Mouse (Mus musculus): ENCODE results near the gene Zfr2. TPM values are rescaled to one million over a fixed set of nuclear protein-coding genes. Genes with fewer than 3 reads are reported as not detected.

Gene Zfr2
- 12.1 and 13.6 TPM in 2 replicates for polyA plus RNA-seq (2016; fragmentation: Nextera tagmentation; extraction: Ambion mirVana)

DNA sequence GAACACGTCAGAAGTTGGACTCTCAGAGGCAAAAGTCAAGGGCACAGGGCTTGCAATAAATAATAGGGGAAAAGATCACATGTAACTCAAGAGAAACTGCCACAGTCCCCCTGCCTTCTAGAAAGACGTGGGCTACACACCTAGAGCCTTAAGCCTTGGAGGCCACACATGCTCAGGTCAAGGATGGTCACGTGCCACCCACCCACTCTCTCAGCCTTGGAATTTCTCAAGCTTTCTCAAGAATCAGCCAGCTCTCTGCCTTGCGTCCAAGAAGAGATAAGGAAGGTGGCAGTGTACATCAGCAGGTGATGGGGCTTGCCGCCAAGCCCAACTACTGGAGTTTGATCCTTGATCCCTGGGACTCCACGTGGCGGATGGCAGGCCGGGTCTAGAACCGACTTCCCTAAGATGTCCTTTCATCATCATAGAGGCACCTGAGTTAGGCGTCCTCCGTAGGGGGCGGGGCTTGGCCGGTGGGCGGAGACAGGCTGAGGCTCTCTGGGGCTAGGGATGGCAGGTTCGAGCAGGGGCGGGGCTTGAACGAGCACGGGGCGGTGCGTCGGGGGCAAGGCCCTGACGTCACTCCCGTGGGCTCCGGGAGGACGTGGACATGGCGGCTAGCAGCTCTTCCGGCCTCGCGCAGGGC lies at the start of gene Zfr2:
Gene Zfr2 (plus strand): TSS at position 576 of the 646 bp plus-strand sequence.
- WGBS = 8% methylated on average over 29 of the region's 29 CpGs
- peaks cover 40% of the 10 kb centered on the region for H3K4me1 ChIP-seq
- peak; percentile 53 for ATAC-seq (ENCODE audit: low FRiP score, low read depth)
- no peaks in the 10 kb centered on the region for H3K9me3 ChIP-seq
- 0 out of 2 replicates have a peak within 1 kb of the TSS, but pooled peaks have one; percentile 10 for H3K27ac ChIP-seq (replicated peaks)
- peaks cover 5% of the 10 kb centered on the region; the same call in 1 of the 2 replicates for H3K36me3 ChIP-seq
- peaks cover 17% of the 10 kb centered on the region for H3K27me3 ChIP-seq
- H3K4me2 ChIP-seq (replicated peaks) = peak within 1 kb of the TSS; percentile 73
- peak within 1 kb of the TSS; percentile 78 for H3K4me3 ChIP-seq
- peak within 1 kb of the TSS; percentile 86 for H3K9ac ChIP-seq (replicated peaks)

DNA sequence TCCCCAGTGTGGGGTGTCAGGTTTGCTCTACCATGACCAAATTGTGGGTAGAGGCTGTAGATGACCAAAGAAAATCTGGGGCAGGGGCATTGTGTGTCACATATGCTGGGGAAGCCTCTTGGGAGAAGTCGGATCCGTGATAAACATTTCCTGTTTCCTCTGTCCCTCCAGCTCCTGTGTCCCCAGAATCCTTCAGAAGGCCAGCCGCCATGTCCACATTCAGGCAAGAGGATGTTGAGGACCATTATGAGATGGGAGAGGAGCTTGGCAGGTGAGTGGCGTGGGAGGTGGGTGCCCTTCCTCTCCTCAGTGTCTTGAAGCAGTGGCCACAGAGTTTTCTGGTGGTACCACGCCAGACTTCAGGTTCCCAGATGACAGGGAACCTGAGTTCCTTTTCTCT lies 49.1 kb upstream of the Zfr2 start, which contains the start of gene 4930442H23Rik:
Gene 4930442H23Rik (minus strand): TSS at position 45 of the 400 bp plus-strand sequence.
- peak within 1 kb of the TSS; percentile 59 for H3K4me3 ChIP-seq
- H3K36me3 ChIP-seq = peaks cover 75% of the 10 kb centered on the region
- WGBS = 89% methylated on average over 5 of the region's 5 CpGs

DNA sequence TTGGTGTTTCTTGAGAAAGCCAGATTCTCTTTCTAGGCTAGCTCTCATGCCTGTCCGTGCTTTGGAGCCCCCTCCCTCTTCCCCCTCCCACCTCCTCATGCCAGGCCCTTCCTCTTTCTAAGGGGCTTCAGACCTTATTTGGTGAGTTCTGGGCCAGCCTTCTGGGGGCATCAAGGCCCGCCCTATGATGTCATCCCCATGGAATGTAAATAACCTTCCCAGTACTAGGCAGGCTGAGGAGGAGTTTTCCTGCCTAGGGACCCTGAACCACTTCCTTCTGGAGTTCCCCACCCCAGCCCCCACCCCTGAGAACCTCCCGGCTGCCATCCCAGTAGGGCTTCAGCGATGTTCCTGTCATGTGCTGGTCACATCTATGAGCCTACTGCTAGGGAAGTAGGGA lies 48.2 kb upstream of the Zfr2 start:
- 67% methylated on average over 4 of the region's 4 CpGs for WGBS
- no peak overlapping the region for H3K4me2 ChIP-seq (replicated peaks)
- H3K27me3 ChIP-seq = no peaks in the 10 kb centered on the region
- H3K9ac ChIP-seq (replicated peaks) = no peak overlapping the region
- H3K4me1 ChIP-seq = peaks cover 21% of the 10 kb centered on the region
- H3K4me3 ChIP-seq = no peak overlapping the region
- H3K27ac ChIP-seq (replicated peaks) = no peak overlapping the region
- peaks cover 68% of the 10 kb centered on the region for H3K36me3 ChIP-seq
- no peak for ATAC-seq (ENCODE audit: low FRiP score, low read depth)
- no peaks in the 10 kb centered on the region for H3K9me3 ChIP-seq

More for the DNA sequence above, 49.1 kb upstream of the Zfr2 start, which contains the start of gene 4930442H23Rik:
- peak within 1 kb of the TSS; percentile 61 for H3K4me2 ChIP-seq (replicated peaks)
- no peak for ATAC-seq (ENCODE audit: low FRiP score, low read depth)
- H3K27ac ChIP-seq (replicated peaks) = peak within 1 kb of the TSS; percentile 63
- peak within 1 kb of the TSS; percentile 50 for H3K9ac ChIP-seq (replicated peaks)
- H3K4me1 ChIP-seq = peaks cover 24% of the 10 kb centered on the region
- H3K9me3 ChIP-seq = no peaks in the 10 kb centered on the region
- H3K27me3 ChIP-seq = no peaks in the 10 kb centered on the region

DNA sequence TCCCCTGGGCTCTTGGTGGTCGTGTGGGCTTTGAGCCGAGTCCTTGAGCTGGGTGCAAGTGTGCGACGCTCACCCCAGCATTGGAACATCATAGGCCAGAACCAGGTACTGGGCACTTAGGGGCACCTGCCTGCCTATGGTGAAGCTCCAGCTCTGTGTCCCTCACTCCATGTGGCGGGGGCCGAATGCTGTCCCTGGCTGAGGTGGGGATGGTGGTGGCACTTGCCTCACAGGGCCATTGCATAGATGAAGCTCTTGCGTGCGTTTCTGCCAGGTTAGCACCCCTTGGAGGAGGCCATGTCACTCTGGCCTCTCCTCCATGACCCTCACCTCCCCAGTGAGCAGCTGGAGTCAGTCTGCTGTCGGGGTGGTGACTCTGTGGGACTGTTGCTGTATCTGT lies 45.8 kb upstream of the Zfr2 start:
- no peak overlapping the region for H3K4me3 ChIP-seq

DNA sequence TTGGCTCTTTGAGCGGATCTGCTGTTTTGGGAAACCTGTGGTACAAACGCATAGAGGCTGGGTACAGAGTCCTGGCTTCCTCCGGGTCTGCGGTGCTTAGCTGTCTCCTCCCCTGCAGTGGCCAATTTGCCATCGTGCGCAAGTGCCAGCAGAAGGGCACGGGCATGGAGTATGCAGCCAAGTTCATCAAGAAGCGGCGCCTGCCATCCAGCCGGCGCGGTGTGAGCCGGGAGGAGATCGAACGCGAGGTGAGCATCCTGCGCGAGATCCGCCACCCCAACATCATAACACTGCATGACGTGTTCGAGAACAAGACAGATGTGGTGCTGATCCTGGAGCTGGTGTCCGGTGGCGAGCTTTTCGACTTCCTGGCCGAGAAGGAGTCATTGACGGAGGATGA lies 43.1 kb upstream of the Zfr2 start:
- no peak for ATAC-seq (ENCODE audit: low FRiP score, low read depth)
- no peak overlapping the region for H3K9ac ChIP-seq (replicated peaks)
- no peak overlapping the region for H3K4me2 ChIP-seq (replicated peaks)
- no peak overlapping the region for H3K27ac ChIP-seq (replicated peaks)
- 81% methylated on average over 26 of the region's 26 CpGs for WGBS
- H3K36me3 ChIP-seq = peaks cover 48% of the 10 kb centered on the region
- H3K27me3 ChIP-seq = peaks cover 11% of the 10 kb centered on the region
- H3K4me3 ChIP-seq = no peak overlapping the region
- H3K9me3 ChIP-seq = no peaks in the 10 kb centered on the region
- H3K4me1 ChIP-seq = peaks cover 27% of the 10 kb centered on the region

More for the DNA sequence above, 45.8 kb upstream of the Zfr2 start:
- peaks cover 60% of the 10 kb centered on the region for H3K36me3 ChIP-seq
- H3K4me1 ChIP-seq = peaks cover 21% of the 10 kb centered on the region
- H3K27ac ChIP-seq (replicated peaks) = no peak overlapping the region
- H3K27me3 ChIP-seq = no peaks in the 10 kb centered on the region
- ATAC-seq (ENCODE audit: low FRiP score, low read depth) = no peak
- no peaks in the 10 kb centered on the region for H3K9me3 ChIP-seq
- H3K9ac ChIP-seq (replicated peaks) = no peak overlapping the region
- whole genome bisulfite sequencing = 92% methylated on average over 9 of the region's 9 CpGs
- no peak overlapping the region for H3K4me2 ChIP-seq (replicated peaks)

DNA sequence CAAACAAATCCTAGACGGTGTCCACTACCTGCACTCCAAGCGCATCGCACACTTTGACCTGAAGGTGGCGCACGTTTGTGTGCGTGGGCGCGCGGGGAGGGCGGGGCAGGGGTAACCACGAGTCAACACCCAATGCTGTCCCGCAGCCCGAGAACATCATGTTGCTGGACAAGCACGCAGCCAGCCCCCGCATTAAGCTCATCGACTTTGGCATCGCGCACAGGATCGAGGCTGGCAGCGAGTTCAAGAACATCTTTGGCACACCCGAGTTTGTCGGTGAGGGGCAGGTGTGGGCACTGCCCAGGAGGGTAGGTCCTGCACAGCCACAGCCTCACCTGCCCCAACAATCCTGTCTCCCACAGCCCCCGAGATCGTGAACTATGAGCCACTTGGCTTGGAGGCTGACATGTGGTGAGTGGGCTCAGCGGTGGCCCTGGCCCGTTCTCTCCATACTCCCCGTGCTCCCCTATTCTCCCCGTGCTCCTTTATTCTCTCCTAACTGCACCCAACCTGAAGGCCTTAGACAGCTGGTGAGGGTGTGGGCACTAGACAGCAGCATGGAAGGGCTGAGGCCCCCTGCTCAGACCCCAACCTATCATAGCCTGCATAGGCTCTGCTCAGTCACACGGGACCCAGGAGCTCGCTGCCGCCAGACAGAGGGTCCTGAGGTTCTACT lies 42.6 kb upstream of the Zfr2 start:
- WGBS = 71% methylated on average over 31 of the region's 31 CpGs
- no peak for ATAC-seq (ENCODE audit: low FRiP score, low read depth)
- Histone ChIP-seq H3K27ac (replicated peaks) (no peak overlapping the region), H3K4me3 (no peak overlapping the region), H3K9me3 (no peaks in the 10 kb centered on the region), H3K36me3 (peaks cover 43% of the 10 kb centered on the region), H3K4me1 (peaks cover 26% of the 10 kb centered on the region), H3K27me3 (peaks cover 17% of the 10 kb centered on the region), H3K9ac (replicated peaks) (no peak overlapping the region), H3K4me2 (replicated peaks) (no peak overlapping the region)

DNA sequence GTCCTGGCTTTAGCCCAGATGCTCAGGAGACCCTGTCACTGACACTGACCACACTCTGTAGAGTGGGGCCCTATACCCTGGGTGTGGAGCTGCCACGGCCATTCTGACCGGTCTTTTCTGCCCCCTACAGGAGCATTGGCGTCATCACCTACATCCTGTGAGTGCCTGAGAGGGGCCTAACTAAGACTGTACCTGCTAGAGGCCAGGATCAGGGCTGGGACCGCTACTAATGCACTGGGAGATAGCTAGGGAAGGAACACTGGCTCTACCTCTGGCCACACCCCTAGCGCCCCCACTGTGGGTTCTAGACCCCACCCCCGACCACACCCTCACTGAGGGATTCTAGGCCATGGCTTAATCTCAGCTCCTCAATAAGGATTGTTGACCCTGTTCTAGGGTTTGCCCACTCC lies 42.0 kb upstream of the Zfr2 start:
- H3K4me2 ChIP-seq (replicated peaks) = no peak overlapping the region
- no peaks in the 10 kb centered on the region for H3K9me3 ChIP-seq
- H3K9ac ChIP-seq (replicated peaks) = no peak overlapping the region
- peaks cover 26% of the 10 kb centered on the region for H3K4me1 ChIP-seq
- no peak overlapping the region for H3K4me3 ChIP-seq
- WGBS = 70% methylated on average over 6 of the region's 6 CpGs
- H3K27me3 ChIP-seq = peaks cover 22% of the 10 kb centered on the region
- no peak for ATAC-seq (ENCODE audit: low FRiP score, low read depth)
- peaks cover 39% of the 10 kb centered on the region for H3K36me3 ChIP-seq
- H3K27ac ChIP-seq (replicated peaks) = no peak overlapping the region

DNA sequence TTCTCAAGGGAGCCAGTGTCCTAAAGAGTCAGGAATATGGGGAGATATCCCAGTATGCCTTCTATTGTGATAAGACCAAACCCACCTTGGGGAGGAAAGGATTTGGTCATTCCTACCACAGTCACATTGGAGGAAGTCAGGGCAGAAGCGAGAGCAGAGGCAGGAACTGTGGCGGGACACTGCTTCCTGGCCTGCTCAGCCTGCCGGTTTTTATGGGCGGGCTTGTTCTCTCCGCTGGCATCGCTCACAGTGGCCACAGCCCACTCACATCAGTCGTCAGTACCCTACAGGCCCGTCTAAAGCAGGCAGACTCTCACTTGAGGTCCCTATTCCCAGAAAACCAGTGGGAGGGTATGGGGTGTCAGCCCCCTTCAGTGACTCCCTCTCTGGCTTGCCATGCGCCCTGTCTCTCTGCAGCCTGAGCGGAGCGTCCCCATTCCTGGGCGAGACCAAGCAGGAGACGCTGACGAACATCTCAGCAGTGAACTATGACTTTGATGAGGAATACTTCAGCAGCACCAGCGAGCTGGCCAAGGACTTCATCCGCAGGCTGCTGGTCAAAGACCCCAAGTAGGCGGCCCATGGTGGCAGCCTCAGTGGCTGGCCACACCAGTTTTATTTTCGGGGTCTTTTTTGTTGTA lies 41.5 kb upstream of the Zfr2 start:
- H3K9ac ChIP-seq (replicated peaks) = no peak overlapping the region; the same call in 1 of the 2 replicates
- 93% methylated on average over 18 of the region's 18 CpGs for WGBS
- H3K9me3 ChIP-seq = no peaks in the 10 kb centered on the region
- peaks cover 28% of the 10 kb centered on the region for H3K27me3 ChIP-seq
- ATAC-seq (ENCODE audit: low FRiP score, low read depth) = no peak
- no peak overlapping the region for H3K27ac ChIP-seq (replicated peaks)
- peaks cover 36% of the 10 kb centered on the region for H3K36me3 ChIP-seq
- H3K4me1 ChIP-seq = peaks cover 26% of the 10 kb centered on the region
- H3K4me2 ChIP-seq (replicated peaks) = no peak overlapping the region; the same call in 1 of the 2 replicates
- no peak overlapping the region for H3K4me3 ChIP-seq

DNA sequence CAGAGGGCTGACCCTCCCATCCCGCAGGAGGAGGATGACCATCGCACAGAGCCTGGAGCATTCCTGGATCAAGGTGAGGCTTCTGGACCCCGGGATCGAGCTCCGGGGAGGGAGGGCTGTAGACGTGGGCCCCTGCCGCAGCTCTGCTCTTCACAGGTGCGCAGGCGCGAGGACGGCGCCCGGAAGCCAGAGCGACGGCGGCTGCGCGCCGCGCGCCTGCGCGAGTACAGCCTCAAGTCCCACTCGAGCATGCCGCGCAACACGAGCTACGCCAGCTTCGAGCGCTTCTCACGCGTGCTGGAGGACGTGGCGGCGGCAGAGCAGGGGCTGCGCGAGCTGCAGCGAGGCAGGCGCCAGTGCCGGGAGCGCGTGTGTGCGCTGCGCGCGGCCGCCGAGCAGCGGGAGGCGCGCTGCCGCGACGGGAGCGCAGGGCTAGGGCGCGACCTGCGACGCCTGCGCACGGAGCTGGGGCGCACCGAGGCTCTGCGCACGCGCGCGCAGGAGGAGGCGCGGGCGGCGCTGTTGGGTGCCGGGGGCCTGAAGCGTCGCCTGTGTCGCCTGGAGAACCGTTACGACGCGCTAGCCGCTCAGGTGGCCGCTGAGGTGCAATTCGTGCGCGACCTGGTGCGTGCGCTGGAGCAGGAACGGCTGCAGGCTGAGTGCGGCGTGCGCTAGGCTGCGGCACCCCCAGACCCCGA lies 40.5 kb upstream of the Zfr2 start:
- peak; percentile 84 for ATAC-seq (ENCODE audit: low FRiP score, low read depth)
- peak overlapping the region; percentile 92 for H3K27ac ChIP-seq (replicated peaks)
- peaks cover 37% of the 10 kb centered on the region for H3K27me3 ChIP-seq
- peak overlapping the region; percentile 96 for H3K4me2 ChIP-seq (replicated peaks)
- peak overlapping the region; percentile 74 for H3K9ac ChIP-seq (replicated peaks)
- H3K4me1 ChIP-seq = peaks cover 26% of the 10 kb centered on the region
- peaks cover 26% of the 10 kb centered on the region for H3K36me3 ChIP-seq
- peak overlapping the region; percentile 71 for H3K4me3 ChIP-seq
- 1% methylated on average over 93 of the region's 93 CpGs for WGBS
- H3K9me3 ChIP-seq = no peaks in the 10 kb centered on the region

DNA sequence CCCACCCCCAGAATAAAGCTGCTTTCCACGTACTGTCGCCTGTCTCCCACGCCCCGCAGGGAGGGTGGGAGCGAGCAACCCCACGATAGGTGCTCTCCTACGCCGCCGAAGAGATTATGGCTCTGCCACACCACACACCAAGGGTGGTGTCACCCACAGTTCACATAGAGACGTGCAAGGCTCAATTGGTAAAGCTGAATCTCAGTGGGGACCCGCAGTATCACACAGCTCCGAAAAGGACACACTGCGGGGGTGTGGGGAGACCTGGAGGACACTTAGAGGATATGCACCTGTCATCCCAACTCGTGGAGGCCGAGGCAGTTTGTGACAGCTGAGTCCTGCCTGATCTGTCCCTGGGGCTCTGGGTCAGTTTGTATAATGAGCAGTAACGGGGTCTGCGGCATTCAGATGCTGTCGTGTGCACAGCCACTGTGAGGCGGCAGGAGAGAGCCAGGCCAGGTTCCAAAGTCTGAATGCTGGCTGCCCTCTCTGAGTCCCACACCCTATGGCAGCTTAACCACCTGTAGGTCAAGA lies 39.9 kb upstream of the Zfr2 start:
- ATAC-seq (ENCODE audit: low FRiP score, low read depth) = peak; percentile 48
- H3K27ac ChIP-seq (replicated peaks) = peak overlapping the region; percentile 92
- H3K4me2 ChIP-seq (replicated peaks) = peak overlapping the region; percentile 96
- no peaks in the 10 kb centered on the region for H3K9me3 ChIP-seq
- peak overlapping the region; percentile 71 for H3K4me3 ChIP-seq
- peaks cover 41% of the 10 kb centered on the region for H3K27me3 ChIP-seq
- peak overlapping the region; percentile 74 for H3K9ac ChIP-seq (replicated peaks)
- peaks cover 26% of the 10 kb centered on the region for H3K4me1 ChIP-seq
- WGBS = 4% methylated on average over 19 of the region's 19 CpGs
- peaks cover 24% of the 10 kb centered on the region for H3K36me3 ChIP-seq

DNA sequence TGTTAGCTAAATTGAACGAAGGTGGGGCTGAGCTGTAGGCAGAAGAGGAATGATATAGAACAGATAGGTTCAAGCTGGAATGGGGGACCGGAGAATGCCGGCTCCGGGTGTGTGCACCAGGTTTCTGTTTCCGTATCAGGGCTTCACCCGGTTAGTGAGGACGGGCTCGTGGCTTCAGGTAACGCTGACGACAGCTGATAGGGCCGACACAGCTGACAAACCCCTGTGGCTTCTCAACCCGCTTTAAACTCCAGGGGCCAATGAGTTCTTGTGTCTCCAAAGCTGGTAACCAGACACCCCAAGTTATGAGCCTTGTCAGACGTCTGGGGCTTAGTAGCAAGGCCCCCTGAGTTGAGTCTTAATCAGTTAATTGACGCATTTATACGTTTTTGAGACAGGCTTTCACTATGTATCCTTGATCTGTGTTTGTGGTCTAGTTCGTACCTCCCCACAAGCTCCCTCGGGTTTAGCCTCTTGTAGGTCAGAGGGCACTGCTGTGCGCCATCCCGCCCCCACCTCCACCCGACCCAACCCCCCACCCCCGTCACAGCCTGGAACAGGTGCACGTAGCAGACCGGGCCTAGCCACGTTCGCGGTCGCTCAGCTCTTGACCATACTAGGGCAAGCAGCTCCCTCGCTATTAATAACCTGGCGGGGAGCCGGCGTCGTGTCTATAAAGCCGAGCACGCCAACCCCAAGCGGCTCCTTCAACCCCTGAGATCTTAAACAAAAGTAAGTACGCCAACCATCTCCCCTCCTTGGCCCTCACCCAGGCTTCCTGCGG lies 38.8 kb upstream of the Zfr2 start:
- WGBS = 16% methylated on average over 37 of the region's 37 CpGs
- no peak overlapping the region for H3K27ac ChIP-seq (replicated peaks)
- H3K36me3 ChIP-seq = peaks cover 18% of the 10 kb centered on the region
- peak overlapping the region; percentile 15; the same call in 1 of the 2 replicates for H3K9ac ChIP-seq (replicated peaks)
- ATAC-seq (ENCODE audit: low FRiP score, low read depth) = no peak
- peak overlapping the region; percentile 13; the same call in 1 of the 2 replicates for H3K4me2 ChIP-seq (replicated peaks)
- H3K9me3 ChIP-seq = no peaks in the 10 kb centered on the region
- H3K4me1 ChIP-seq = peaks cover 26% of the 10 kb centered on the region
- peaks cover 48% of the 10 kb centered on the region for H3K27me3 ChIP-seq
- no peak overlapping the region for H3K4me3 ChIP-seq
